Mouse (Mus musculus) intestine, embryonic 16.5 days (tissue): ENCODE data around the gene Tnxb. TPM values are rescaled to one million over a fixed set of nuclear protein-coding genes. Genes with fewer than 3 reads are reported as not detected.

Experiments used
- ATAC-seq: fragments of 200-750 bp; cut with Nextera tagmentation; 2 replicates; pipeline ENCODE4 v1.8.0; 2017; ENCODE audit warnings: moderate TSS enrichment, moderate library complexity
- H3K27ac ChIP-seq: fragments of 300-500 bp; sonication (generic); 2 replicates; pipeline ENCODE4 v1.5.1; 2014; ENCODE audit warnings: mild to moderate bottlenecking, low read length
- H3K27me3 ChIP-seq: fragments of 300-500 bp; sonication (generic); replicated peaks from 2 replicates; pipeline ENCODE4 v1.6.1; 2014; ENCODE audit warnings: low read length, control low read depth, mixed read lengths; ENCODE audit not compliant: control insufficient read depth, insufficient read depth
- H3K36me3 ChIP-seq: fragments of 300-500 bp; sonication (generic); 2 replicates; pipeline ENCODE4 v1.6.1; 2014; ENCODE audit warnings: low read length, control low read depth; ENCODE audit not compliant: control insufficient read depth, insufficient read depth
- H3K4me1 ChIP-seq: fragments of 300-500 bp; sonication (generic); 2 replicates; pipeline ENCODE4 v1.6.1; 2014; ENCODE audit warnings: low read length, control low read depth, mixed read lengths; ENCODE audit not compliant: control insufficient read depth, insufficient read depth
- H3K4me2 ChIP-seq: fragments of 300-500 bp; sonication (generic); 2 replicates; pipeline ENCODE4 v1.6.1; 2014; ENCODE audit warnings: low read depth, low read length, control low read depth
- H3K4me3 ChIP-seq: fragments of 300-500 bp; sonication (generic); 2 replicates; pipeline ENCODE4 v1.5.1; 2014; ENCODE audit warnings: mild to moderate bottlenecking, low read length
- H3K9ac ChIP-seq: fragments of 300-500 bp; sonication (generic); 2 replicates; pipeline ENCODE4 v1.6.1; 2014; ENCODE audit warnings: low read depth, low read length
- H3K9me3 ChIP-seq: fragments of 300-500 bp; sonication (generic); 2 replicates; pipeline ENCODE4 v1.6.1; 2016; ENCODE audit warnings: low read length, control low read depth; ENCODE audit not compliant: control insufficient read depth
- WGBS: fragments of 180-500 bp; shearing (Covaris S2); extraction: QIAGEN DNeasy Blood & Tissue Kit; methylation state at CpG from one replicate; pipeline ENCODE4 v1.1.7; 2014; 5-methylcytosine and 5-hydroxymethylcytosine counted together
- polyA plus RNA-seq: library from polyadenylated mRNA; unstranded; fragments of >200 nt; fragmentation: Nextera tagmentation; extraction: Ambion mirVana; gene quantifications from 2 replicates; pipeline ENCODE4 v1.2.1, GENCODE M21; 2015

Gene Tnxb
- polyA plus RNA-seq, 1 experiment from 2014 or later, result 1.1 TPM

DNA sequence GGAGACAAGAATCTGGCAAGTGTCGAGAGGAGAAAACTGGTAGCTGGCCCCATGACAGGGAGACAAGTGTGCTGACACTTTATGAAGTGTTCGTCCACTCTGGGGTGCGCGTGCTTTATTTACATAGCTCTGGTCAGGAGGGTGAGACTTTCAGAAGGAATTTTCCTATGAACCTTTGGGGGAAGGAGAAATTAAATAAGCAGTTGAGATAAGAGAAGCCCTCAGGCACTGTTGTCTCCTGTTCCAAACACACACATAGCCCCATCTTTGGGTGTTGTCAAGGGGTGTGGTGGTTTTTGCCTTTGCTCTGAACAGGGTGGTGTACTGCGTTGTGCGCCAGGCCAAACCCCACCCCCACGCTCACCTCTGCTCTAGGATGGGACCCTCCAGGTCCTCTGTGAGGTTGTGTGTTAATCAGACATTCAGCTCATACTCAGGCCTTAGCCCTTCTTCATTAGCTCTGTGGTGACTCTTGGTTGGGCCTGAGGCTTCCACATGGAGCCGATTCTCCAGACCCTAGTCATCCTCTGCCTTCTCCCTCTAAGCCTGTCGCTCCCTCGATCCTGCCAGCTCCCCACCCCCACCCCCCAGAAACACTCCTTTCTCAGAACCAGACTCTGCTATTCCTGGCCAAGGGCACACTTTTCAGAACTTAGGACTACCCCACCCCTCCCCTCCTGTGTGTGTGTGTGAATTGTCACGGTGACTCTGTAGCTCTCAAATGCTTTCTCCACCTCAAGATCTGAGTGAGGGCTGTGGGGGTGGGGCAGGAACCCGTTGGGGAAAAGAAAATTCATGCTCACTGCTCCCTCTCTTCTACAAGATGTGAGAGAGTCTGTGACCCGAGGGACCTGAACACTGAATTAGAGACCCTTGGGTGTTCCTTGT is 5.1 kb downstream of the Tnxb start:
- no peaks in the 10 kb centered on the region for H3K36me3 ChIP-seq
- H3K27me3 ChIP-seq, result peaks cover 43% of the 10 kb centered on the region
- H3K4me1 ChIP-seq, result peaks cover 21% of the 10 kb centered on the region
- ATAC-seq, result no peak
- no peak overlapping the region for H3K4me3 ChIP-seq
- no peaks in the 10 kb centered on the region for H3K9me3 ChIP-seq
- no peak overlapping the region for H3K9ac ChIP-seq
- H3K27ac ChIP-seq, result peak overlapping the region; percentile 84
- 44% methylated on average over 13 of the region's 13 CpGs for WGBS
- no peak overlapping the region for H3K4me2 ChIP-seq

DNA sequence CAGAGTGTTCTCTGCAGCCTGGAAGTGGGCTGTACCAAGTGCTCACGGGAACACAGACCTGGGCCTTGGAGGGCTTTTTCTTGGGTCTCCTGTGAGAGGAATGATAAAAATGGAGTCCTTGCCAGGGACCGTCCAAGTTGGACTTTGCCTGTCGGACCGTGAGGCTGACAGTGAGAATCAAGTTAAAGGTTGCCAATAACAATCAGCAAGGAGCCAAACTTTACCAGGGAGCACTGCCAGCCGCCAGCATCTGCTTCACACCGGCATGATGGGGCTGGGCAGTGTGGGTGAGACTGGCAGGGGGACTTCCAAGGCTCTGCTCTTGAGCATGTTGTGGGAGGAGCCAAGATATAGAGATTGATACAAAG is 5.7 kb downstream of the Tnxb start:
- Histone ChIP-seq H3K9ac (no peak overlapping the region), H3K27ac (peak overlapping the region; percentile 84), H3K36me3 (no peaks in the 10 kb centered on the region), H3K4me3 (no peak overlapping the region), H3K27me3 (peaks cover 37% of the 10 kb centered on the region), H3K4me1 (peaks cover 20% of the 10 kb centered on the region), H3K4me2 (no peak overlapping the region), H3K9me3 (no peaks in the 10 kb centered on the region)
- no peak for ATAC-seq
- WGBS, result 73% methylated on average over 6 of the region's 6 CpGs

GRCm38 (mm10) chr17:34676671-34677070 is 6.3 kb downstream of the Tnxb start:
- ATAC-seq, result no peak
- Histone ChIP-seq H3K27ac (no peak overlapping the region), H3K27me3 (peaks cover 31% of the 10 kb centered on the region), H3K4me2 (no peak overlapping the region), H3K36me3 (no peaks in the 10 kb centered on the region), H3K4me3 (no peak overlapping the region), H3K9ac (no peak overlapping the region), H3K9me3 (no peaks in the 10 kb centered on the region), H3K4me1 (peaks cover 18% of the 10 kb centered on the region)
- 59% methylated on average over 12 of the region's 12 CpGs for WGBS

- Histone ChIP-seq H3K27ac (no peak overlapping the region), H3K4me1 (peaks cover 31% of the 10 kb centered on the region), H3K4me3 (no peak overlapping the region), H3K9me3 (no peaks in the 10 kb centered on the region), H3K4me2 (no peak overlapping the region), H3K27me3 (peaks cover 9% of the 10 kb centered on the region; the same call in 1 of the 2 replicates), H3K36me3 (no peaks in the 10 kb centered on the region), H3K9ac (no peak overlapping the region)
- WGBS, result 85% methylated on average over 26 of the region's 26 CpGs
- ATAC-seq, result no peak
Measured at GRCm38 (mm10) chr17:34680191-34680590, 9.9 kb downstream of the Tnxb start.

- no peak overlapping the region for H3K27ac ChIP-seq
- 79% methylated on average over 4 of the region's 4 CpGs for WGBS
- H3K9ac ChIP-seq, result no peak overlapping the region
- H3K4me2 ChIP-seq, result no peak overlapping the region
- H3K4me3 ChIP-seq, result no peak overlapping the region
- no peaks in the 10 kb centered on the region for H3K36me3 ChIP-seq
- peaks cover 9% of the 10 kb centered on the region; the same call in 1 of the 2 replicates for H3K27me3 ChIP-seq
- H3K4me1 ChIP-seq, result peaks cover 31% of the 10 kb centered on the region
- ATAC-seq, result no peak
- H3K9me3 ChIP-seq, result no peaks in the 10 kb centered on the region
Measured at GRCm38 (mm10) chr17:34680621-34681020, 10.3 kb downstream of the Tnxb start.

- peaks cover 34% of the 10 kb centered on the region for H3K4me1 ChIP-seq
- H3K36me3 ChIP-seq, result no peaks in the 10 kb centered on the region
- no peak overlapping the region for H3K4me2 ChIP-seq
- peaks cover 9% of the 10 kb centered on the region; the same call in 1 of the 2 replicates for H3K27me3 ChIP-seq
- no peak for ATAC-seq
- no peak overlapping the region for H3K4me3 ChIP-seq
- H3K27ac ChIP-seq, result peak overlapping the region; percentile 49
- peak overlapping the region; percentile 42 for H3K9ac ChIP-seq
- 65% methylated on average over 17 of the region's 17 CpGs for WGBS
- no peaks in the 10 kb centered on the region for H3K9me3 ChIP-seq
Measured at GRCm38 (mm10) chr17:34681132-34681571, 10.8 kb downstream of the Tnxb start.

- peak overlapping the region; percentile 42 for H3K9ac ChIP-seq
Measured at GRCm38 (mm10) chr17:34681881-34682536, 11.7 kb downstream of the Tnxb start.

GRCm38 (mm10) chr17:34683179-34683578 is 12.8 kb downstream of the Tnxb start:
- peaks cover 34% of the 10 kb centered on the region for H3K4me1 ChIP-seq
- 81% methylated on average over 8 of the region's 8 CpGs for WGBS
- H3K27me3 ChIP-seq, result peaks cover 9% of the 10 kb centered on the region; the same call in 1 of the 2 replicates
- H3K27ac ChIP-seq, result 0 out of 2 replicates have a peak overlapping the region, but pooled peaks have one; percentile 14
- H3K36me3 ChIP-seq, result no peaks in the 10 kb centered on the region
- 0 out of 2 replicates have a peak overlapping the region, but pooled peaks have one; percentile 12 for H3K9ac ChIP-seq
- no peak overlapping the region for H3K4me3 ChIP-seq
- no peaks in the 10 kb centered on the region for H3K9me3 ChIP-seq
- no peak overlapping the region for H3K4me2 ChIP-seq
- no peak for ATAC-seq

More at GRCm38 (mm10) chr17:34681881-34682536, 11.7 kb downstream of the Tnxb start:
- no peaks in the 10 kb centered on the region for H3K9me3 ChIP-seq
- peaks cover 34% of the 10 kb centered on the region for H3K4me1 ChIP-seq
- H3K27ac ChIP-seq, result peak overlapping the region; percentile 63
- ATAC-seq, result 0 out of 2 replicates have a peak, but pooled peaks have one; percentile 10
- H3K27me3 ChIP-seq, result peaks cover 9% of the 10 kb centered on the region; the same call in 1 of the 2 replicates
- H3K4me2 ChIP-seq, result no peak overlapping the region
- H3K4me3 ChIP-seq, result no peak overlapping the region
- WGBS, result 72% methylated on average over 11 of the region's 11 CpGs
- no peaks in the 10 kb centered on the region for H3K36me3 ChIP-seq

DNA sequence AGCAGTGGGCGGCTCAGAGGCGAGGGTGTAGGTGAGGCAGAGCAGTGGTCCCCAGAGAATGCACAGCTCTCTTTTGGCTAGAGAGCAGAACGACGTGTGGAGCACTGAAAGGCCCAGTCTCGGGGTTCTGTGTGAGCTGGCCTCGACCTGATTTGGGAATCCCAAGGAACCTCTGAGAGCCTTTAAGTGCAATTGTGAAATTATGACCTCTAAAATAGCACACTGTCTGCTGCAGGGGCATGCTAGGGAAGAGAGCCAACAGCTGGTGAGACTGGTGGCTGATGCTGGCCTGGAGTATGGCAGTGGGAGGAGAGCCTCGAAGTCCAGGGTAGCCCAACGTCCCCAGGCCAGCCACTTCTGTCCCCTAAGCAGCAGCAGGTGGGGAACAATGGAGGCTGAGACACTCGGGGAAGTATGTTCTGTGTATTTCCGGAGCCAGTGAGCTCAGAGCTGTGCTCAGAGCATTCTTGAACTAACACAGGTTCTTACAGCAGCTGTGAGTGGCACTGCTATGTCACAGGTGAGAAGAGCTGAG is 13.4 kb downstream of the Tnxb start:
- peaks cover 34% of the 10 kb centered on the region for H3K4me1 ChIP-seq
- no peak overlapping the region for H3K4me3 ChIP-seq
- H3K9ac ChIP-seq, result peak overlapping the region; percentile 12; the same call in 1 of the 2 replicates
- 0 out of 2 replicates have a peak, but pooled peaks have one; percentile 2 for ATAC-seq
- no peaks in the 10 kb centered on the region for H3K9me3 ChIP-seq
- H3K27me3 ChIP-seq, result peaks cover 6% of the 10 kb centered on the region; the same call in 1 of the 2 replicates
- H3K36me3 ChIP-seq, result no peaks in the 10 kb centered on the region
- H3K27ac ChIP-seq, result peak overlapping the region; percentile 63; the same call in 1 of the 2 replicates
- WGBS, result 63% methylated on average over 10 of the region's 10 CpGs
- H3K4me2 ChIP-seq, result no peak overlapping the region
